Mouse (Mus musculus) myocyte (in vitro differentiated cells): ENCODE measurements around the gene Tenm4.

Experiments used
- MYOD1 ChIP-seq, 3 experiments: IDR thresholded peaks; one replicate each; pipeline ENCODE4 v1.6.1; 2011; ENCODE audit warnings: control low read depth in 2 of 3, low read depth in 2 of 3, mild to moderate bottlenecking in 2 of 3, moderate library complexity in 1 of 3; ENCODE audit not compliant: insufficient read length in 2 of 3, control insufficient read depth in 1 of 3
- POLR2A ChIP-seq: IDR thresholded peaks from one replicate; pipeline ENCODE4 v1.6.1; 2011; ENCODE audit warnings: low read depth, mild to moderate bottlenecking, control low read depth, moderate library complexity; ENCODE audit not compliant: insufficient read length
- POLR2AphosphoS2 ChIP-seq: IDR thresholded peaks from one replicate; pipeline ENCODE4 v1.6.1; 2011; ENCODE audit warnings: low read depth, control low read depth; ENCODE audit not compliant: insufficient read length

GRCm38 (mm10) chr7:96363311-96363710 lies 192.3 kb downstream of the Tenm4 start:
- no peak for TF ChIP-seq POLR2A
- no peak for TF ChIP-seq POLR2AphosphoS2
- no peak for TF ChIP-seq MYOD1 (IDR thresholded peaks at IDR 0.05; ENCODE audit: control insufficient read depth in 1 of 3, insufficient read length in 2 of 3, low read depth in 2 of 3)
